Mouse (Mus musculus) heart, postnatal 4 days (tissue): ENCODE data around the gene Tmem273. TPM values are rescaled to one million over a fixed set of nuclear protein-coding genes. Genes with fewer than 3 reads are reported as not detected.

Experiments used
- DNase-seq: peaks from one replicate; pipeline ENCODE4 v3.0.0; 2021
- total RNA-seq, 2 experiments: library from RNA; stranded (reverse); gene quantifications; 2 replicates each; pipeline ENCODE4 v1.2.3; 2021

The Tmem273 gene
- total RNA-seq, result under 1 TPM in 1 of 2 experiments, not detected in 1; 0.57 TPM

- no peak for DNase-seq
These were observed at the start of gene Tmem273 for GRCm38 (mm10) chr14:32785556-32786130. Gene Tmem273 (plus strand): TSS chr14:32785963.

GRCm38 (mm10) chr14:32736561-32736960, 49.2 kb upstream of the Tmem273 start:
- DNase-seq, result no peak

GRCm38 (mm10) chr14:32738586-32738985, 47.2 kb upstream of the Tmem273 start:
- DNase-seq, result peak; percentile 15

- DNase-seq, result no peak
These were observed 37.2 kb upstream of the Tmem273 start for GRCm38 (mm10) chr14:32748519-32748918.

- DNase-seq, result no peak
These were observed 35.0 kb upstream of the Tmem273 start for GRCm38 (mm10) chr14:32750727-32751126.

GRCm38 (mm10) chr14:32754286-32754685, 31.5 kb upstream of the Tmem273 start:
- no peak for DNase-seq

GRCm38 (mm10) chr14:32762177-32762576, 23.6 kb upstream of the Tmem273 start:
- no peak for DNase-seq

GRCm38 (mm10) chr14:32770563-32770962, 15.2 kb upstream of the Tmem273 start:
- no peak for DNase-seq

- no peak for DNase-seq
These were observed 13.7 kb upstream of the Tmem273 start for GRCm38 (mm10) chr14:32772085-32772484.

GRCm38 (mm10) chr14:32772791-32773190, 13.0 kb upstream of the Tmem273 start:
- peak; percentile 59 for DNase-seq

- no peak for DNase-seq
These were observed 12.3 kb upstream of the Tmem273 start for GRCm38 (mm10) chr14:32773456-32773855.

- no peak for DNase-seq
These were observed 9.7 kb upstream of the Tmem273 start for GRCm38 (mm10) chr14:32776077-32776476.

- DNase-seq, result no peak
These were observed 7.4 kb upstream of the Tmem273 start for GRCm38 (mm10) chr14:32778362-32778761.

GRCm38 (mm10) chr14:32782866-32783265, 2.9 kb upstream of the Tmem273 start:
- no peak for DNase-seq

- DNase-seq, result no peak
These were observed 1.5 kb upstream of the Tmem273 start for GRCm38 (mm10) chr14:32784130-32784747.

- DNase-seq, result no peak
These were observed 1.0 kb upstream of the Tmem273 start for GRCm38 (mm10) chr14:32784748-32785134.

- no peak for DNase-seq
These were observed 1.9 kb downstream of the Tmem273 start for GRCm38 (mm10) chr14:32787691-32788090.

- no peak for DNase-seq
These were observed 10.6 kb downstream of the Tmem273 start for GRCm38 (mm10) chr14:32796375-32796774.

GRCm38 (mm10) chr14:32797803-32798202, 12.0 kb downstream of the Tmem273 start:
- no peak for DNase-seq

- no peak for DNase-seq
These were observed 12.6 kb downstream of the Tmem273 start for GRCm38 (mm10) chr14:32798355-32798754.

- no peak for DNase-seq
These were observed 14.3 kb downstream of the Tmem273 start for GRCm38 (mm10) chr14:32800048-32800447.

GRCm38 (mm10) chr14:32801016-32801661, 15.4 kb downstream of the Tmem273 start:
- DNase-seq, result peak; percentile 66

- no peak for DNase-seq
These were observed 15.9 kb downstream of the Tmem273 start for GRCm38 (mm10) chr14:32801662-32802024.

GRCm38 (mm10) chr14:32810111-32810510, 24.3 kb downstream of the Tmem273 start:
- no peak for DNase-seq
